Mouse (Mus musculus) bone marrow, adult 2 months (tissue): ENCODE measurements around the gene Mpdu1. TPM values are rescaled to one million over a fixed set of nuclear protein-coding genes. Genes with fewer than 3 reads are reported as not detected.
"Not testable (repeated sequence)": the region's sequence is repeated elsewhere in the genome, so short reads cannot be mapped to it uniquely, and the experiment has no call there.

Source experiments
- H3K27ac ChIP-seq: fragments of 200-500 bp; 2 replicates; pipeline ENCODE4 v1.5.1; 2012; ENCODE audit warnings: low read depth, mild to moderate bottlenecking, control low read depth, inconsistent platforms, low read length; ENCODE audit not compliant: control insufficient read depth, poor library complexity, insufficient read depth
- H3K4me1 ChIP-seq: fragments of 200-500 bp; 2 replicates; pipeline ENCODE4 v1.6.1; 2011; ENCODE audit warnings: low read length; ENCODE audit not compliant: control insufficient read depth, insufficient read depth
- H3K4me3 ChIP-seq: fragments of 200-500 bp; replicated peaks from 2 replicates; pipeline ENCODE3; 2011; ENCODE audit warnings: mild to moderate bottlenecking, low read depth, low read length, control low read depth; ENCODE audit not compliant: control insufficient read depth
- CTCF ChIP-seq: fragments of 200-500 bp; IDR thresholded peaks from 2 replicates; pipeline ENCODE4 v1.5.1; 2011; ENCODE audit warnings: low read length, control low read depth; ENCODE audit not compliant: control insufficient read depth, insufficient read depth
- POLR2A ChIP-seq: fragments of 200-500 bp; IDR thresholded peaks from 2 replicates; pipeline ENCODE4 v1.6.1; 2011; ENCODE audit warnings: low read depth, mild to moderate bottlenecking, control low read depth, low read length, borderline replicate concordance; ENCODE audit not compliant: control insufficient read depth
- WGBS: fragments of 180-500 bp; shearing (Covaris S2); methylation state at CpG from one replicate; pipeline ENCODE4 v1.1.7; 2018; 5-methylcytosine and 5-hydroxymethylcytosine counted together
- polyA plus RNA-seq: library from polyadenylated mRNA; stranded (reverse); fragments of >200 nt; gene quantifications from 2 replicates; pipeline ENCODE4 v1.2.4, GENCODE M21; 2011; ENCODE audit warnings: low replicate concordance; ENCODE audit not compliant: missing spikeins, insufficient read depth, insufficient read length

Gene Mpdu1
- polyA plus RNA-seq, 1 experiment, result 109 TPM

DNA sequence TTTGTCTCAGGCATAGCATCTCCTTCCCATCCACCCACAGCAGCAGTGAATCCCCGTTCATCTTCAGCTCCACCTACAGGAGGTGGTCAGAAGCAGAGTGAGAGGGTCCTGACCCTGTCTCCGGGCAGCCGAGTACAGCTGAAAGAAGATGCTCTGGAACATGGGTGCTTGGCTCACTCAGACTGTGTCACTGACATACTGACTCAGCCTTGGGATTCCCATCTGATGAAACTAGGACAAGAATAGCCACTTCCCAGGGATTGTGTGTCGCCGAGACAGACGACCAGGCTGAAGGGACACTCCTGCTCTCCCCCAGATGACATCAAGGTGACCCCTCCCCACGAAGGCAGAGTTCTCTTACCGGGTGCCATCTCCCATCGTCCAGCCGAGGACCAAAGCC is 45.7 kb downstream of the Mpdu1 start:
- TF ChIP-seq CTCF (no peak), POLR2A (no peak)
- Histone ChIP-seq H3K27ac (no peak overlapping the region), H3K4me3 (no peak overlapping the region), H3K4me1 (peaks cover 2% of the 10 kb centered on the region; the same call in 1 of the 2 replicates)
- 58% methylated on average over 10 of the region's 10 CpGs for WGBS

DNA sequence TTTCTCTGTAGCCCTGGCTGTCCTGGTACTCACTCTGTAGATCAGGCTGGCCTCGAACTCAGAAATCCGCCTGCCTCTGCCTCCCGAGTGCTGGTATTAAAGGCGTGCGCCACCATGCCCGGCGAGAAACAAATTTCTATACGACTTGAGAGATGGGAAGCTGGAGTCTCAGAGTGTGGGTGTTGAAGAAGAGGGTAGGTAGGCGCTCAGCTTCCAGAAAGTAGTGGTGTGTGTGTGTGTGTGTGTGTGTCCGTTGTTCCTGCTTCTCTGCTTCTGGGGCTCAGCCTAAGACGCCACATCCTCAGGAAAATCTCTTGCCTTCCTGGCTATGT is 48.2 kb downstream of the Mpdu1 start:
- H3K4me1 ChIP-seq, H3K27ac ChIP-seq, H3K4me3 ChIP-seq: not testable (repeated sequence)
- WGBS, result 34% methylated on average over 11 of the region's 11 CpGs

GRCm38 (mm10) chr11:69613553-69614256 is 48.7 kb downstream of the Mpdu1 start:
- WGBS, result 6% methylated on average over 19 of the region's 19 CpGs
- H3K4me3 ChIP-seq, result peak overlapping the region; percentile 3
- H3K27ac ChIP-seq, result no peak overlapping the region
- TF ChIP-seq POLR2A (no peak), CTCF (peak; percentile 84)
- peaks cover 2% of the 10 kb centered on the region; the same call in 1 of the 2 replicates for H3K4me1 ChIP-seq

GRCm38 (mm10) chr11:69610899-69611298 is 51.5 kb downstream of the Mpdu1 start:
- H3K27ac ChIP-seq, result no peak overlapping the region
- 69% methylated on average over 4 of the region's 4 CpGs for WGBS
- no peak overlapping the region for H3K4me3 ChIP-seq
- peaks cover 2% of the 10 kb centered on the region; the same call in 1 of the 2 replicates for H3K4me1 ChIP-seq
- TF ChIP-seq POLR2A, result no peak
- no peak for TF ChIP-seq CTCF

DNA sequence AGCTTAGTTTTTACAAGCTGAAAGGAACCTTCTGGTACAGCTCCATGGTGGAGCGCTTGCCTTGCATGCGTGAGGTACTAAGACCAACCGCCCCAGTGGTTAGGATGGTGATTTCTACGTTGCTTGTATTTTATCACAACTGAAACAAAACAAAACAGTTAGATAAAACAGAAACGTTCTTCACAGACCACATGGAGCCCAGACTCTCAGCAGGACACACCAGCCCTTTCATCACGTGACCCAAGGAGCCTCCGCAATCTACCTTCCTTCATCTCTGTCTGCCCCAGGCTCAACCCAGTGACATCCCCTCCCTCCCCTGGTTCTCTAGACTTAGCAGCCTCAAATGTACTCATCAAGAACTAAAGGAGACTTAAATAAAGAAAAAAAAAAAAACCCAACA is 53.0 kb downstream of the Mpdu1 start:
- TF ChIP-seq CTCF (no peak), POLR2A (no peak)
- WGBS, result 53% methylated on average over 7 of the region's 7 CpGs
- Histone ChIP-seq H3K4me3 (no peak overlapping the region), H3K4me1 (peaks cover 2% of the 10 kb centered on the region; the same call in 1 of the 2 replicates), H3K27ac (no peak overlapping the region)

- no peak overlapping the region for H3K27ac ChIP-seq
- 66% methylated on average over 3 of the region's 3 CpGs for WGBS
These were observed 53.9 kb downstream of the Mpdu1 start for GRCm38 (mm10) chr11:69608525-69608924.

DNA sequence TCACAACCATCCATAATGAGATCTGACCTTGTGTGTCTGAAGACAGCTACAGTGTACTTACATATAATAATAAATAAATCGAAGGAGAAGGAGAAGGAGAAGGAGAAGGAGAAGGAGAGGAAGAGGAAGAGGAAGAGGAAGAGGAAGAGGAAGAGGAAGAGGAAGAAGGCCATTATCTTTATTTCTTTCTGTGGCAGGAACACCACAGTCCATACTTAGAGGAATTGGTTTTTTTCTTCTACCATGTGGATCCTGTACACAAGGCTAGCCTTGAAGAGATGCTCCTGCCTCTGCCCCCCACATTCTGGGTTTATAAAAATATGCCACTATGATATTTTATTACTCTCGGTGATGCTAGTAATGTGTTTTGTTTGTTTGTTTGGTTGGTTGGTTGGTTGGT is 55.6 kb downstream of the Mpdu1 start:
- H3K4me3 ChIP-seq, result no peak overlapping the region
- TF ChIP-seq CTCF, result no peak
- no peak for TF ChIP-seq POLR2A
- H3K27ac ChIP-seq, result no peak overlapping the region
- WGBS, result 61% methylated on average over 2 of the region's 2 CpGs
- H3K4me1 ChIP-seq, result no peaks in the 10 kb centered on the region; the same call in 1 of the 2 replicates

More at GRCm38 (mm10) chr11:69608525-69608924, 53.9 kb downstream of the Mpdu1 start:
- TF ChIP-seq POLR2A, result no peak
- TF ChIP-seq CTCF, result no peak
- Histone ChIP-seq H3K4me1 (no peaks in the 10 kb centered on the region; the same call in 1 of the 2 replicates), H3K4me3 (no peak overlapping the region)

Other genes with a start within 250 kb of the Mpdu1 start
- gene Kdm6b, start 249.0 kb downstream of the Mpdu1 start, polyA plus RNA-seq, result 13.7 and 29.2 TPM in 2 replicates
- gene Dnah2, start 113.5 kb downstream of the Mpdu1 start, polyA plus RNA-seq, result 0.90 and 1.4 TPM in 2 replicates
- 1.9 and 2.2 TPM in 2 replicates for gene Efnb3, start 102.4 kb downstream of the Mpdu1 start, polyA plus RNA-seq
- gene Wrap53, start 82.4 kb downstream of the Mpdu1 start, polyA plus RNA-seq, result 28.1 and 36.2 TPM in 2 replicates
- 34.5 and 71.7 TPM in 2 replicates for gene Trp53, start 82.3 kb downstream of the Mpdu1 start, polyA plus RNA-seq
- 12.1 and 16.9 TPM in 2 replicates for gene Atp1b2, start 56.7 kb downstream of the Mpdu1 start, polyA plus RNA-seq
- not detected in 2 replicates for gene Shbg, start 44.7 kb downstream of the Mpdu1 start, polyA plus RNA-seq
- gene Sat2, start 40.6 kb downstream of the Mpdu1 start, polyA plus RNA-seq, result 1.4 and 2.4 TPM in 2 replicates
- 32.3 and 66.3 TPM in 2 replicates for gene Fxr2, start 29.7 kb downstream of the Mpdu1 start, polyA plus RNA-seq
- not detected in 2 replicates for gene Sox15, start 7.3 kb downstream of the Mpdu1 start, polyA plus RNA-seq
- gene Cd68, start 3.5 kb upstream of the Mpdu1 start, polyA plus RNA-seq, result 28.0 and 51.6 TPM in 2 replicates
- 268 and 540 TPM in 2 replicates for gene Eif4a1, start 9.8 kb upstream of the Mpdu1 start, polyA plus RNA-seq
- gene Senp3, start 19.4 kb upstream of the Mpdu1 start, polyA plus RNA-seq, result 46.3 and 67.8 TPM in 2 replicates
- gene Tnfsf13, start 23.1 kb upstream of the Mpdu1 start, polyA plus RNA-seq, result 2.3 and 3.1 TPM in 2 replicates
- gene Tnfsf12, start 33.2 kb upstream of the Mpdu1 start, polyA plus RNA-seq, result 4.2 and 7.1 TPM in 2 replicates
- 7.6 and 17.0 TPM in 2 replicates for gene Tnfsfm13, start 33.5 kb upstream of the Mpdu1 start, polyA plus RNA-seq
- 28.8 and 49.2 TPM in 2 replicates for gene Polr2a, start 96.0 kb upstream of the Mpdu1 start, polyA plus RNA-seq
- not detected in 2 replicates for gene Slc35g3, start 99.3 kb upstream of the Mpdu1 start, polyA plus RNA-seq
- 8.4 and 13.8 TPM in 2 replicates for gene Zbtb4, start 103.3 kb upstream of the Mpdu1 start, polyA plus RNA-seq
- gene Chrnb1, start 133.3 kb upstream of the Mpdu1 start, polyA plus RNA-seq, result 1.8 and 3.5 TPM in 2 replicates
- 0.32 and 1.00 TPM in 2 replicates for gene Fgf11, start 139.2 kb upstream of the Mpdu1 start, polyA plus RNA-seq
- gene Tmem102, start 143.0 kb upstream of the Mpdu1 start, polyA plus RNA-seq, result not detected in 2 replicates
- not detected in 2 replicates for gene Gm39566, start 152.7 kb upstream of the Mpdu1 start, polyA plus RNA-seq
- gene Spem2, start 155.8 kb upstream of the Mpdu1 start, polyA plus RNA-seq, result not detected in 2 replicates
- not detected in 2 replicates for gene Spem1, start 159.5 kb upstream of the Mpdu1 start, polyA plus RNA-seq
- gene Nlgn2, start 175.1 kb upstream of the Mpdu1 start, polyA plus RNA-seq, result 5.3 and 6.0 TPM in 2 replicates
- 180 and 202 TPM in 2 replicates for gene Tmem256, start 175.9 kb upstream of the Mpdu1 start, polyA plus RNA-seq
- 38.3 and 50.9 TPM in 2 replicates for gene Plscr3, start 183.7 kb upstream of the Mpdu1 start, polyA plus RNA-seq
- 2.9 and 5.4 TPM in 2 replicates for gene Tnk1, start 196.1 kb upstream of the Mpdu1 start, polyA plus RNA-seq
- not detected in 2 replicates for gene Tmem95, start 215.4 kb upstream of the Mpdu1 start, polyA plus RNA-seq
- gene Kctd11, start 218.8 kb upstream of the Mpdu1 start, polyA plus RNA-seq, result 1.8 and 3.6 TPM in 2 replicates
- 63.5 and 179 TPM in 2 replicates for gene Acap1, start 232.9 kb upstream of the Mpdu1 start, polyA plus RNA-seq
- gene 2810408A11Rik, start 238.3 kb upstream of the Mpdu1 start, polyA plus RNA-seq, result 2.7 and 5.6 TPM in 2 replicates
- gene Neurl4, start 238.4 kb upstream of the Mpdu1 start, polyA plus RNA-seq, result 25.7 and 38.2 TPM in 2 replicates